Mouse (Mus musculus) lung, postnatal 10 days (tissue): ENCODE measurements around the gene Lhx5.
A peak's percentile ranks its signal among the peaks of the same experiment; 100 is the strongest.

Experiments used
- DNase-seq: peaks from one replicate; pipeline ENCODE4 v3.0.0; 2021

The Lhx5 gene

GRCm38 (mm10) chr5:120433135-120433760 is 1.7 kb downstream of the Lhx5 start:
- DNase-seq: no peak

- no peak for DNase-seq
Measured at GRCm38 (mm10) chr5:120434231-120434735, 2.8 kb downstream of the Lhx5 start.

- DNase-seq: no peak
Measured at GRCm38 (mm10) chr5:120435006-120435681, 3.6 kb downstream of the Lhx5 start.

GRCm38 (mm10) chr5:120435731-120436501 is 4.4 kb downstream of the Lhx5 start:
- DNase-seq: no peak

- no peak for DNase-seq
Measured at GRCm38 (mm10) chr5:120436885-120437495, 5.5 kb downstream of the Lhx5 start.

- no peak for DNase-seq
Measured at GRCm38 (mm10) chr5:120437539-120437938, 6.0 kb downstream of the Lhx5 start.

- no peak for DNase-seq
Measured at GRCm38 (mm10) chr5:120437986-120438385, 6.5 kb downstream of the Lhx5 start.

- no peak for DNase-seq
Measured at GRCm38 (mm10) chr5:120438469-120438868, 7.0 kb downstream of the Lhx5 start.

GRCm38 (mm10) chr5:120438991-120439710 is 7.7 kb downstream of the Lhx5 start:
- peak; percentile 25 for DNase-seq

- no peak for DNase-seq
Measured at GRCm38 (mm10) chr5:120439887-120440670, 8.6 kb downstream of the Lhx5 start.

- peak; percentile 85 for DNase-seq
Measured at GRCm38 (mm10) chr5:120440733-120441132, 9.2 kb downstream of the Lhx5 start.

- DNase-seq: no peak
Measured at GRCm38 (mm10) chr5:120447305-120447704, 15.8 kb downstream of the Lhx5 start.

GRCm38 (mm10) chr5:120454756-120455337 is 23.3 kb downstream of the Lhx5 start:
- no peak for DNase-seq

GRCm38 (mm10) chr5:120456253-120456652 is 24.8 kb downstream of the Lhx5 start:
- DNase-seq: no peak

GRCm38 (mm10) chr5:120456841-120457554 is 25.5 kb downstream of the Lhx5 start:
- DNase-seq: no peak

- DNase-seq: peak; percentile 75
Measured at GRCm38 (mm10) chr5:120457628-120458027, 26.1 kb downstream of the Lhx5 start.

- DNase-seq: no peak
Measured at GRCm38 (mm10) chr5:120459133-120459532, 27.6 kb downstream of the Lhx5 start.

- no peak for DNase-seq
Measured at GRCm38 (mm10) chr5:120461902-120462301, 30.4 kb downstream of the Lhx5 start.

GRCm38 (mm10) chr5:120464321-120464720 is 32.8 kb downstream of the Lhx5 start:
- DNase-seq: no peak

- DNase-seq: peak; percentile 38
Measured at GRCm38 (mm10) chr5:120465062-120465461, 33.6 kb downstream of the Lhx5 start.

GRCm38 (mm10) chr5:120465860-120466259 is 34.4 kb downstream of the Lhx5 start:
- DNase-seq: peak; percentile 40
